Mouse (Mus musculus): ENCODE results near the gene Gm21992. TPM values are rescaled to one million over a fixed set of nuclear protein-coding genes. Genes with fewer than 3 reads are reported as not detected.

Gm21992 gene
- polyA plus RNA-seq, 1 experiment from 2014 or later: 8.5 TPM

Other genes starting within 250 kb of the Gm21992 start
- 10.0 and 10.5 TPM in 2 replicates for gene Lrfn4, start 195.9 kb downstream of the Gm21992 start, polyA plus RNA-seq (2014; fragmentation: Nextera tagmentation; extraction: Ambion mirVana)
- 68.8 and 73.6 TPM in 2 replicates for gene Rce1, start 186.0 kb downstream of the Gm21992 start, polyA plus RNA-seq (2014; fragmentation: Nextera tagmentation; extraction: Ambion mirVana)
- gene Gm960, start 112.9 kb downstream of the Gm21992 start, polyA plus RNA-seq (2014; fragmentation: Nextera tagmentation; extraction: Ambion mirVana): 2.5 and 2.7 TPM in 2 replicates
- 23.4 and 26.1 TPM in 2 replicates for gene Sptbn2, start 100.4 kb downstream of the Gm21992 start, polyA plus RNA-seq (2014; fragmentation: Nextera tagmentation; extraction: Ambion mirVana)
- 133 and 136 TPM in 2 replicates for gene Rbm4b, start 55.1 kb downstream of the Gm21992 start, polyA plus RNA-seq (2014; fragmentation: Nextera tagmentation; extraction: Ambion mirVana)
- gene Rbm4, start 17.7 kb downstream of the Gm21992 start, polyA plus RNA-seq (2014; fragmentation: Nextera tagmentation; extraction: Ambion mirVana): 131 and 134 TPM in 2 replicates
- gene Rbm14, start within 50 bp of the Gm21992 start, polyA plus RNA-seq (2014; fragmentation: Nextera tagmentation; extraction: Ambion mirVana): 113 and 116 TPM in 2 replicates
- 41.4 and 41.5 TPM in 2 replicates for gene Ccs, start 27.7 kb upstream of the Gm21992 start, polyA plus RNA-seq (2014; fragmentation: Nextera tagmentation; extraction: Ambion mirVana)
- 0.13 TPM in 1 of 2 replicates, not detected in the other for gene Ccdc87, start 27.8 kb upstream of the Gm21992 start, polyA plus RNA-seq (2014; fragmentation: Nextera tagmentation; extraction: Ambion mirVana)
- gene Ctsf, start 43.5 kb upstream of the Gm21992 start, polyA plus RNA-seq (2014; fragmentation: Nextera tagmentation; extraction: Ambion mirVana): 40.6 and 41.8 TPM in 2 replicates
- gene Actn3, start 66.3 kb upstream of the Gm21992 start, polyA plus RNA-seq (2014; fragmentation: Nextera tagmentation; extraction: Ambion mirVana): 5.9 and 6.5 TPM in 2 replicates
- 12.1 and 14.1 TPM in 2 replicates for gene Zdhhc24, start 67.1 kb upstream of the Gm21992 start, polyA plus RNA-seq (2014; fragmentation: Nextera tagmentation; extraction: Ambion mirVana)
- gene Bbs1, start 95.0 kb upstream of the Gm21992 start, polyA plus RNA-seq (2014; fragmentation: Nextera tagmentation; extraction: Ambion mirVana): 4.8 and 7.9 TPM in 2 replicates
- 164 and 171 TPM in 2 replicates for gene Dpp3, start 116.7 kb upstream of the Gm21992 start, polyA plus RNA-seq (2014; fragmentation: Nextera tagmentation; extraction: Ambion mirVana)
- 3.4 and 3.5 TPM in 2 replicates for gene Peli3, start 131.5 kb upstream of the Gm21992 start, polyA plus RNA-seq (2014; fragmentation: Nextera tagmentation; extraction: Ambion mirVana)
- gene Mrpl11, start 150.5 kb upstream of the Gm21992 start, polyA plus RNA-seq (2014; fragmentation: Nextera tagmentation; extraction: Ambion mirVana): 143 and 150 TPM in 2 replicates
- gene Npas4, start 178.7 kb upstream of the Gm21992 start, polyA plus RNA-seq (2014; fragmentation: Nextera tagmentation; extraction: Ambion mirVana): 0.12 TPM in 1 of 2 replicates, not detected in the other
- 3.9 and 6.2 TPM in 2 replicates for gene Slc29a2, start 212.2 kb upstream of the Gm21992 start, polyA plus RNA-seq (2014; fragmentation: Nextera tagmentation; extraction: Ambion mirVana)
- 37.9 and 39.8 TPM in 2 replicates for gene B4gat1, start 227.2 kb upstream of the Gm21992 start, polyA plus RNA-seq (2014; fragmentation: Nextera tagmentation; extraction: Ambion mirVana)
- 1.2 and 2.8 TPM in 2 replicates for gene AC124502.3, start 227.3 kb upstream of the Gm21992 start, polyA plus RNA-seq (2014; fragmentation: Nextera tagmentation; extraction: Ambion mirVana)
- 65.5 and 78.9 TPM in 2 replicates for gene Brms1, start 229.7 kb upstream of the Gm21992 start, polyA plus RNA-seq (2014; fragmentation: Nextera tagmentation; extraction: Ambion mirVana)
- 1.1 and 2.3 TPM in 2 replicates for gene Rin1, start 238.9 kb upstream of the Gm21992 start, polyA plus RNA-seq (2014; fragmentation: Nextera tagmentation; extraction: Ambion mirVana)

Measured in neural tube, embryonic 11.5 days (tissue).